Mouse (Mus musculus) layer of hippocampus, adult 2 months (tissue): ENCODE measurements around the gene Tns3. TPM values are rescaled to one million over a fixed set of nuclear protein-coding genes. Genes with fewer than 3 reads are reported as not detected.
"Not testable (repeated sequence)": the region's sequence is repeated elsewhere in the genome, so short reads cannot be mapped to it uniquely, and the experiment has no call there.

Experiments
- DNase-seq, 2 experiments: peaks; one replicate each; pipeline ENCODE4 v3.0.0; 2022; ENCODE audit warnings: low spot score in 2 of 2
- H3K27ac ChIP-seq: fragments of 200-600 bp; 2 replicates; pipeline ENCODE4 v1.8.1; 2022
- H3K4me3 ChIP-seq: fragments of 200-600 bp; 2 replicates; pipeline ENCODE4 v1.8.1; 2022; ENCODE audit warnings: mild to moderate bottlenecking
- CTCF ChIP-seq: fragments of 200-600 bp; conservative IDR thresholded peaks from 2 replicates; pipeline ENCODE4 v1.8.1; 2022; ENCODE audit warnings: antibody characterized with exemption, mild to moderate bottlenecking, moderate library complexity
- total RNA-seq, 2 experiments: library from RNA; stranded (reverse); gene quantifications; 2 replicates each; pipeline ENCODE4 v1.2.3; 2021

The Tns3 gene
- total RNA-seq, 2 experiments from 2014 or later = 49.2 to 53.1 TPM

GRCm38 (mm10) chr11:8634728-8635410 lies 29.5 kb downstream of the Tns3 start:
- DNase-seq = no peak
- TF ChIP-seq CTCF = no peak
- H3K27ac ChIP-seq = no peak overlapping the region

GRCm38 (mm10) chr11:8632163-8632562 lies 32.2 kb downstream of the Tns3 start:
- no peak for TF ChIP-seq CTCF
- DNase-seq = no peak
- H3K27ac ChIP-seq = no peak overlapping the region
- H3K4me3 ChIP-seq = no peak overlapping the region

More at GRCm38 (mm10) chr11:8634728-8635410, 29.5 kb downstream of the Tns3 start:
- no peak overlapping the region for H3K4me3 ChIP-seq

- no peak overlapping the region for H3K27ac ChIP-seq
- TF ChIP-seq CTCF = no peak
Observed at GRCm38 (mm10) chr11:8629862-8630390, 34.4 kb downstream of the Tns3 start.

GRCm38 (mm10) chr11:8629326-8629725 lies 35.0 kb downstream of the Tns3 start:
- no peak overlapping the region for H3K27ac ChIP-seq
- H3K4me3 ChIP-seq = no peak overlapping the region
- TF ChIP-seq CTCF = no peak
- no peak for DNase-seq

More at GRCm38 (mm10) chr11:8629862-8630390, 34.4 kb downstream of the Tns3 start:
- H3K4me3 ChIP-seq = no peak overlapping the region
- DNase-seq = no peak

- TF ChIP-seq CTCF = no peak
Observed at GRCm38 (mm10) chr11:8628846-8629253, 35.5 kb downstream of the Tns3 start.

GRCm38 (mm10) chr11:8627156-8627555 lies 37.2 kb downstream of the Tns3 start:
- no peak for DNase-seq
- H3K27ac ChIP-seq = no peak overlapping the region
- no peak overlapping the region for H3K4me3 ChIP-seq
- TF ChIP-seq CTCF = no peak

More at GRCm38 (mm10) chr11:8628846-8629253, 35.5 kb downstream of the Tns3 start:
- DNase-seq = no peak
- no peak overlapping the region for H3K27ac ChIP-seq
- H3K4me3 ChIP-seq = no peak overlapping the region

- no peak overlapping the region for H3K27ac ChIP-seq
- no peak overlapping the region for H3K4me3 ChIP-seq
- no peak for DNase-seq
- TF ChIP-seq CTCF = no peak
Observed at GRCm38 (mm10) chr11:8626715-8627114, 37.6 kb downstream of the Tns3 start.

- H3K27ac ChIP-seq = no peak overlapping the region
- H3K4me3 ChIP-seq = no peak overlapping the region
- no peak for TF ChIP-seq CTCF
- no peak for DNase-seq
Observed at GRCm38 (mm10) chr11:8625915-8626604, 38.3 kb downstream of the Tns3 start.

- no peak overlapping the region for H3K27ac ChIP-seq
- DNase-seq = no peak
- TF ChIP-seq CTCF = no peak
- no peak overlapping the region for H3K4me3 ChIP-seq
Observed at GRCm38 (mm10) chr11:8625451-8625850, 38.9 kb downstream of the Tns3 start.

- H3K27ac ChIP-seq = peak overlapping the region; percentile 71
- no peak for TF ChIP-seq CTCF
- DNase-seq = peak; percentile 30 to 37
Observed at GRCm38 (mm10) chr11:8624179-8624886, 40.0 kb downstream of the Tns3 start.

GRCm38 (mm10) chr11:8623852-8624178 lies 40.5 kb downstream of the Tns3 start:
- Histone ChIP-seq H3K4me3 (peak overlapping the region; percentile 74), H3K27ac (no peak overlapping the region)
- no peak for TF ChIP-seq CTCF
- DNase-seq = no peak

More at GRCm38 (mm10) chr11:8624179-8624886, 40.0 kb downstream of the Tns3 start:
- H3K4me3 ChIP-seq = peak overlapping the region; percentile 74

GRCm38 (mm10) chr11:8622668-8623067 lies 41.7 kb downstream of the Tns3 start:
- DNase-seq = no peak
- no peak for TF ChIP-seq CTCF
- Histone ChIP-seq H3K4me3 (no peak overlapping the region), H3K27ac (no peak overlapping the region; the same call in 1 of the 2 replicates)

- DNase-seq, H3K27ac ChIP-seq, H3K4me3 ChIP-seq: not testable (repeated sequence)
Observed at GRCm38 (mm10) chr11:8619111-8619510, 45.2 kb downstream of the Tns3 start.
